Mouse (Mus musculus) adipocyte (in vitro differentiated cells): ENCODE results near the gene Copz1.
A peak's percentile ranks its signal among the peaks of the same experiment; 100 is the strongest.
"Not testable (repeated sequence)": the region's sequence is repeated elsewhere in the genome, so short reads cannot be mapped to it uniquely, and the experiment has no call there.

Source experiments
- DNase-seq: peaks from one replicate; pipeline ENCODE4 v3.0.0-alpha.2; 2016; ENCODE audit warnings: low spot score

Copz1 gene

DNA sequence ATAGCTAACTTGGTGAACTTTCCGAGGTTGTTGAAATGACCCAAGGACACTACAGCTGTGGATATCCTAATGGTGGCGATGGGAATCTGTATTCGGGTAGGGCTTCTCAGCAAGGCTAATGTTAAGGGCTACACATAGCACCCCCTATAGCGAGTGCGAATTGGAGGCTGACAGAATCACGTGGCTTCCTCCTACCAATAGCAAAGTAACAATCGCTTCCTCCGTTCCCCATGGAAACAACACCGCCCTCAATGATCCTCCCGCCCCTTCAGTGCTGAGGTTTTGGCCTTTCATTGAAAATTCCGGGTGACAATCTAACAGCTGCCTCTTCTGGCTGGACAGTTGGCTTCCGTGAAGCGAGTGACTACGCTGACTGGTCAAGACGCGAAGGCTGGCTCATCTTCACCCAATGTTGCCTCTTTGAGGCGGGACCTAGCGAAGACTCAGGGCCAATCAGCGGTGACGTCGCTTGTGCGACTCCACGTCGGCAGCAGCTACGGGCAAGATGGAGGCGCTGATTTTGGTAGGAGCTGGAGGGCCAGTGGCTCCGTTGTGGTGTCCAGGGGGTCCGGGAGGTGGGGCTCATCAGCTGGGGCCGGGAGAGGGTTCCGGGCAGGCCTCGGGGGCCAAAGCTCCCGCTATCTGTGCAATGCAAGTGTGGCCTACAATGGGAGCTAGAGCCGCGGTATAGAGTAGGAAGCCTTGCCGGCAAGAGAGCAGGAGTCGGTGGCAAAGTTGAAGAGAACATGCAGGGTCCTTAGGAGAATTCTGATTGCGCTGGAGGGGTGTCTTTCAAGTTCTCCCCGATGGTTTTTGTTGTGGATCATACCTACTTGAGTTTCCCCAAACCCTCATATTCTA lies at the start of gene Copz1:
Gene Copz1, plus strand, starts transcription at position 296 of the 861 bp plus-strand sequence.
- DNase-seq, result peak; percentile 100

DNA sequence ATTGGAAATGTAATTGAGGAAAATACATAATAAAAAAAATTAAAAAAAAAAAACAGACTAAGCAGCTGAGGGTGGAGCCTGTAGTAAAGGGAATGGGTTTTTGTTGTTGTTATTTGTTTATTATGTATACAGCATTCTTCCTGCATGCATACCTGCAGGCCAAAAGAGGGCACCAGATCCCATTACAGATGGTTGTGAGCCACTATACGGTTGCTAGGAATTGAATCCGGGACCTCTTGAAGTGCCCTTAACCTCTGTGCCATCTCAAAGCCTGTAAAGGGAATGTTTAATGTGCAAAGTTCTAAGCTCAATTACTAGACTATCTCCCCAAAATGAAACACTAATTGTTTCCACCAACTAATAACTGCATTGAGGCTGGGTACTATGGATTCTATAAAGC lies 48.4 kb upstream of the Copz1 start:
- DNase-seq, result no peak

GRCm38 (mm10) chr15:103227022-103227421 lies 45.5 kb upstream of the Copz1 start:
- DNase-seq, result no peak

GRCm38 (mm10) chr15:103227572-103227971 lies 44.9 kb upstream of the Copz1 start:
- no peak for DNase-seq

DNA sequence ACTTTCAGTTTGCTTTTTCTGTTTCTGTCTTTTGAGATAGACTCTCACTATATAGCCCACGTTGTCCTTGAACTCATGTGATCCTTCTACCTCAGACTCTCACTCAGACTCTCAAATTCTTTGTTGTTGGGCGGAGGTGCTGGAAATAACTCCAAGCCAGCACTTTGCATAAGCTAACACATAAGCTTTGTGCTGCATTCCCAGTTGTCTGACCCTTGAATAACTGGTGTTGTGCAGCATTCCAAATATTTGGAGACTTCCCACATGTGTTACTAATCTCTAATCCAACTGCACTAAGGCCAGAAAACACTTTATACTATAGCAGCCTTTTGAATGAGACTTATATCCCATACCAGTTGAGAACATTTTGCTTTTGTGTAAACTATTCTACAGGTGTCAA lies 43.6 kb upstream of the Copz1 start:
- no peak for DNase-seq

- DNase-seq, result no peak
Measured at GRCm38 (mm10) chr15:103233119-103233518, 39.4 kb upstream of the Copz1 start.

DNA sequence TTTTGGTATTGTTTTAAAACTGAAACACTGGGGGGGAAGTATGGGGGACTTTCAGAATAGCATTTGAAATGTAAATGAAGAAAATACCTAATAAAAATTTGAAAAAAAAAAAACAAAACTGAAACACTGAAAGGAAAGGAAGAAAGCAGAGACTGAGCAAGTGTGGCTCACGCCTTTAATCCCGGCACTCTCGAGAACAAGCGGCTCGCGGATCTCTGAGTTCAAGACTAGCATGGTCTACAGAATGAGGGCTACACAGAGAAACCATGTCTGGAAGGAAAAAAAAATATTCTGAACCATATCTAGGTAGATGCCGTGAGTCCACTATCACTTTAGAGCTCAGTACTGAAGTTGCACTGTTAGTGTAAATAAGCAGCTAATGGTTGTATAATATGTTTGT lies 35.2 kb upstream of the Copz1 start:
- no peak for DNase-seq

- DNase-seq, result peak; percentile 98
Measured at GRCm38 (mm10) chr15:103239130-103239684, 33.3 kb upstream of the Copz1 start.

- DNase-seq, result peak; percentile 100
Measured at GRCm38 (mm10) chr15:103239685-103240159, 32.8 kb upstream of the Copz1 start, which contains the start of gene Cbx5. Cbx5 (minus strand) TSS chr15:103239816.

- peak; percentile 100 for DNase-seq
Measured at GRCm38 (mm10) chr15:103240160-103241028, 32.1 kb upstream of the Copz1 start, which contains the start of gene Hnrnpa1. Hnrnpa1 (plus strand) TSS chr15:103240432.

DNA sequence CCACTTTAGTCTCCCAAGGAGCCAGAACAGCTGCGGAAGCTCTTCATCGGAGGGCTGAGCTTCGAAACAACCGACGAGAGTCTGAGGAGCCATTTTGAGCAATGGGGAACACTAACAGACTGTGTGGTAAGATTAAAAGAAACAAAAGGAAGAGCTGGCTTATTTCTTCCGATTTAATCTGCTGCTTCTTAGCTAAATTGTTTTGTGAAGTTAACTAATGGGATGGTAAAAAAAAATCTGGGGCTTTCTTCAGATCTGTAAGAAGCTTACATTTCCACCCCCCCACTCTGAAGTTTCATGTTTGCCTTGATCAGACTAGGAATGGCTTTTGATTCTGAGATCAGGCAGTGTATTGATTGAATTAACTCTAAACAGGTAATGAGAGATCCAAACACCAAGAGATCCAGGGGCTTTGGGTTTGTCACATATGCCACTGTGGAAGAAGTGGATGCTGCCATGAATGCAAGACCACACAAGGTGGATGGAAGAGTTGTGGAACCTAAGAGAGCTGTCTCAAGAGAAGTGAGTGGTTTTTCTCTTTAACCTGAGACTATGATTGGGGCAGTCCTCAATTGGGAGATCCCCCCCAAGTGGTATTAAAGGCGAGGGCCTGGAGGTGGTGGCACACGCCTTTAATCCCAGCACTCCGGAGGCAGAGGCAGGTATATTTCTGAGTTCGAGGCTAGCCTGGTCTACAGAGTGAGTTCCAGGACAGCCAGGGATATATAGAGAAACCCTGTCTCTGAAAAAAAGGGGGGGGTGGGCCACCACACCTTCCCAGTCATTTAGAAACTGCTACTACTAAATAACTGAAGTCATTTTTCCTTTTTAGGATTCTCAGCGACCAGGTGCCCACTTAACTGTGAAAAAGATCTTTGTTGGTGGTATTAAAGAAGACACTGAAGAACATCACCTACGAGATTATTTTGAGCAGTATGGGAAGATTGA lies 31.2 kb upstream of the Copz1 start:
- peak; percentile 40 for DNase-seq

DNA sequence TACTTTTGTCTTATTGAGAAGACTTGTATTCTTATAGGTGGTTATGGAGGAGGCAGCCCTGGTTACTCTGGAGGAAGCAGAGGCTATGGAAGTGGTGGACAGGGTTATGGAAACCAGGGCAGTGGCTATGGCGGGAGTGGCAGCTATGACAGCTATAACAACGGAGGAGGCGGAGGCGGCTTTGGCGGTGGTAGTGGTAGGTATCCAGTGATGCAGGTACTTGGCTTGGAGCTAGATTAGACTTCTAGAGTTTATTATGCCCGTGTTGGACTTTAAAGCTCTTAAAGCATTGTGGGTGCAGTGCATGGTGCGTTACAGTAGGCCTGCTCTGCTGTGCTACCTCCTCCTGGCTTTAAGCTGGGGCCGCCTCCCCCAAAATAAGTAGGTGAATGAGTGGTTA lies 29.6 kb upstream of the Copz1 start:
- DNase-seq, result no peak

- no peak for DNase-seq
Measured at GRCm38 (mm10) chr15:103245616-103246015, 26.9 kb upstream of the Copz1 start.

GRCm38 (mm10) chr15:103247078-103247781 lies 25.3 kb upstream of the Copz1 start:
- no peak for DNase-seq

DNA sequence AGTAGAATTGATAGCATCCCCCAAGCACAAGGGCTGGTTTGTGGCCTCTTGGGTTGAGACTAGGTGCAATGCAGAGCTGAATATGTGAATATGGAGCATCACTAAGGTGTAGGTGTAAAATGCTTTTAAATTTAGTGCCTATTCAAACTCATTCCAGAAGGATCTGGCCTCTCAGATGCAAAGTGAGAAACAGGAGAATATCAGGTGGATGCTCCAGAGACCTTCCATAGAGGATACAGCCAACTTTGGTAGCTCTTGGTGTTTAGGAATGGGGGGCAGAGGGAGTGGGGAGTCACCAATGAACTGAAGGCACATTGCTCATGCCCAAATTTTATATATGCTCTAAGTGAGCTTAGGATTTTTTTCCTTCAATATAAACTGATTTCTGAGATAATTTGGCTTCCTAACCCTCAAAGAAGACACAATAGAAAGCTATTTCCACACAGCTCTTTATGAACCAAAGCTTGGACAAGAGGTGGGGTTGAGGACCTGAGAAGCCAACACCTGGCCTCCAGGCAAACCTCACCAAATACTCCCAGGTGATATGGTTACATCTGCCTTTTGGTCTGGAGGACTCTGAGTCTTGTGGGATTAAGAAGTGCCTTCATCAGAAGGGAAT lies 24.6 kb upstream of the Copz1 start:
- no peak for DNase-seq

GRCm38 (mm10) chr15:103248401-103249313 lies 23.9 kb upstream of the Copz1 start:
- no peak for DNase-seq

GRCm38 (mm10) chr15:103249511-103249910 lies 23.0 kb upstream of the Copz1 start:
- DNase-seq, result not testable (repeated sequence)

- peak; percentile 85 for DNase-seq
Measured at GRCm38 (mm10) chr15:103250195-103250740, 22.2 kb upstream of the Copz1 start.

GRCm38 (mm10) chr15:103251595-103251994 lies 20.9 kb upstream of the Copz1 start:
- DNase-seq, result no peak
